ENCODE assay signal across 8 mouse cellular contexts in genomic region chr11:30985237-30985636, GRCm38 (mm10). TPM values are rescaled to one million over a fixed set of nuclear protein-coding genes. Genes with fewer than 3 reads are reported as not detected.
DNase-seq lines count a peak whose midpoint lies in the region; ATAC-seq lines count a peak whose summit lies in the region.

No protein-coding gene starts in this region.

- DNase-seq in heart, postnatal 4 days = no peak
- DNase-seq in limb, embryonic 10.5 days (ENCODE audit: low spot score) = no peak
- DNase-seq in urinary bladder, adult 2 months (ENCODE audit: low spot score) = no peak
- DNase-seq in spleen, postnatal 10 days (ENCODE audit: low spot score in 2 of 2) = no peak

- 0 out of 2 replicates have a peak, but pooled peaks cover 2% of the 10 kb centered on the region for H3K36me3 ChIP-seq in heart, embryonic 13.5 days
- H3K36me3 ChIP-seq in megakaryocyte, embryonic 14.5 days (replicated peaks; ENCODE audit: low read length) = peaks cover 21% of the 10 kb centered on the region
- H3K36me3 ChIP-seq in limb, embryonic 10.5 days = no peaks in the 10 kb centered on the region
- no peaks in the 10 kb centered on the region for H3K36me3 ChIP-seq in stomach, embryonic 15.5 days

- 43% methylated on average over 2 of the region's 2 CpGs for WGBS in heart, embryonic 13.5 days
- WGBS in limb, embryonic 10.5 days = 61% methylated on average over 2 of the region's 2 CpGs
- WGBS in stomach, embryonic 15.5 days = 37% methylated on average over 2 of the region's 2 CpGs

- no peaks in the 10 kb centered on the region for H3K9me3 ChIP-seq in heart, embryonic 13.5 days
- H3K9me3 ChIP-seq in megakaryocyte, embryonic 14.5 days = no peaks in the 10 kb centered on the region
- no peaks in the 10 kb centered on the region for H3K9me3 ChIP-seq in limb, embryonic 10.5 days (replicated peaks)
- H3K9me3 ChIP-seq in stomach, embryonic 15.5 days = no peaks in the 10 kb centered on the region

- H3K4me2 ChIP-seq in heart, embryonic 13.5 days = peak overlapping the region; percentile 84
- peak overlapping the region; percentile 65; the same call in 1 of the 2 replicates for H3K4me2 ChIP-seq in stomach, embryonic 15.5 days

- H3K4me1 ChIP-seq in heart, embryonic 13.5 days = peaks cover 16% of the 10 kb centered on the region
- H3K4me1 ChIP-seq in megakaryocyte, embryonic 14.5 days = peaks cover 4% of the 10 kb centered on the region; the same call in 1 of the 2 replicates
- H3K4me1 ChIP-seq in limb, embryonic 10.5 days = peaks cover 9% of the 10 kb centered on the region
- 0 out of 2 replicates have a peak, but pooled peaks cover 4% of the 10 kb centered on the region for H3K4me1 ChIP-seq in stomach, embryonic 15.5 days

- H3K27me3 ChIP-seq in heart, embryonic 13.5 days (replicated peaks) = no peaks in the 10 kb centered on the region
- no peaks in the 10 kb centered on the region for H3K27me3 ChIP-seq in megakaryocyte, embryonic 14.5 days (replicated peaks)
- H3K27me3 ChIP-seq in limb, embryonic 10.5 days (ENCODE audit: low read depth, poor library complexity, severe bottlenecking) = no peaks in the 10 kb centered on the region
- H3K27me3 ChIP-seq in stomach, embryonic 15.5 days (replicated peaks) = no peaks in the 10 kb centered on the region

- ATAC-seq in heart, embryonic 13.5 days (ENCODE audit: extremely low read depth, insufficient number of reproducible peaks, low FRiP score, low TSS enrichment) = no peak
- ATAC-seq in megakaryocyte, adult 5-6 weeks (ENCODE audit: poor library complexity, severe bottlenecking) = no peak
- ATAC-seq in stomach, embryonic 15.5 days (ENCODE audit: insufficient read depth, low FRiP score, low read depth) = no peak

- no peak overlapping the region for H3K27ac ChIP-seq in heart, embryonic 13.5 days (replicated peaks)
- no peak overlapping the region for H3K27ac ChIP-seq in limb, embryonic 10.5 days
- H3K27ac ChIP-seq in stomach, embryonic 15.5 days = no peak overlapping the region

- peak overlapping the region; percentile 92 for H3K9ac ChIP-seq in heart, embryonic 13.5 days
- no peak overlapping the region for H3K9ac ChIP-seq in stomach, embryonic 15.5 days

- peak overlapping the region; percentile 75 for H3K4me3 ChIP-seq in heart, embryonic 13.5 days
- H3K4me3 ChIP-seq in megakaryocyte, embryonic 14.5 days (replicated peaks) = peak overlapping the region; percentile 96
- H3K4me3 ChIP-seq in limb, embryonic 10.5 days = peak overlapping the region; percentile 57; the same call in 1 of the 2 replicates
- H3K4me3 ChIP-seq in stomach, embryonic 15.5 days (replicated peaks) = no peak overlapping the region

RNA-seq across cellular contexts. Expression of gene Chac2, which starts 0.9 kb away (rescaled TPM):
- polyA plus RNA-seq in heart, embryonic 13.5 days (2015; fragmentation: Nextera tagmentation; extraction: Ambion mirVana) = 14.8 and 15.7 TPM in 2 replicates
- 10 to 100 TPM in 1 of 2 experiments, 1 to 10 TPM in 1; 9.1 to 10.3 TPM for total RNA-seq in heart, postnatal 4 days (2021)
- 4.4 TPM in 1 of 2 replicates, not detected in the other for polyA plus RNA-seq in megakaryocyte, embryonic 14.5 days (2012; ENCODE audit: insufficient read depth, low replicate concordance)
- 6.4 and 8.0 TPM in 2 replicates for total RNA-seq in megakaryocyte, adult 5-6 weeks (2015)
- total RNA-seq in megakaryocyte, adult 5-6 weeks (2017) = 22.8 and 25.3 TPM in 2 replicates
- 8.9 and 9.2 TPM in 2 replicates for polyA plus RNA-seq in limb, embryonic 10.5 days (2016; fragmentation: Nextera tagmentation; extraction: Ambion mirVana)
- polyA plus RNA-seq in stomach, embryonic 15.5 days (2015; fragmentation: Nextera tagmentation; extraction: Ambion mirVana) = 31.0 and 36.7 TPM in 2 replicates
- polyA plus RNA-seq in urinary bladder, adult 2 months (2012; rRNA removed) = 5.5 and 7.5 TPM in 2 replicates

RNA-seq across cellular contexts. Expression of gene Erlec1, which starts 31.1 kb away (rescaled TPM):
- polyA plus RNA-seq in heart, embryonic 13.5 days (2015; fragmentation: Nextera tagmentation; extraction: Ambion mirVana) = 10.6 and 10.7 TPM in 2 replicates
- 10 to 100 TPM; 40.3 to 42.9 TPM for total RNA-seq in heart, postnatal 4 days (2021)
- 9.5 and 41.1 TPM in 2 replicates for polyA plus RNA-seq in megakaryocyte, embryonic 14.5 days (2012; ENCODE audit: insufficient read depth, low replicate concordance)
- 36.9 and 37.6 TPM in 2 replicates for total RNA-seq in megakaryocyte, adult 5-6 weeks (2015)
- total RNA-seq in megakaryocyte, adult 5-6 weeks (2017) = 19.6 and 29.1 TPM in 2 replicates
- 7.0 and 7.3 TPM in 2 replicates for polyA plus RNA-seq in limb, embryonic 10.5 days (2016; fragmentation: Nextera tagmentation; extraction: Ambion mirVana)
- polyA plus RNA-seq in stomach, embryonic 15.5 days (2015; fragmentation: Nextera tagmentation; extraction: Ambion mirVana) = 11.5 and 12.4 TPM in 2 replicates
- polyA plus RNA-seq in urinary bladder, adult 2 months (2012; rRNA removed) = 32.4 and 34.9 TPM in 2 replicates
